Mouse (Mus musculus): ENCODE data around the gene Dnajc2. TPM values are rescaled to one million over a fixed set of nuclear protein-coding genes. Genes with fewer than 3 reads are reported as not detected.
"Not testable (repeated sequence)": the region's sequence is repeated elsewhere in the genome, so short reads cannot be mapped to it uniquely, and the experiment has no call there.

Dnajc2 gene
- polyA plus RNA-seq, 1 experiment from 2014 or later = 81.0 TPM

GRCm38 (mm10) chr5:21718546-21718945 is 66.5 kb downstream of the Dnajc2 start:
- 79% methylated on average over 5 of the region's 5 CpGs for WGBS
- Histone ChIP-seq H3K27me3 (no peaks in the 10 kb centered on the region), H3K4me1 (no peaks in the 10 kb centered on the region), H3K27ac (no peak overlapping the region), H3K9ac (no peak overlapping the region), H3K4me3 (no peak overlapping the region), H3K36me3 (no peaks in the 10 kb centered on the region), H3K4me2 (replicated peaks) (no peak overlapping the region), H3K9me3 (replicated peaks) (no peaks in the 10 kb centered on the region)
- ATAC-seq (ENCODE audit: low FRiP score) = no peak

GRCm38 (mm10) chr5:21717165-21717715 is 67.8 kb downstream of the Dnajc2 start:
- no peak overlapping the region for H3K4me2 ChIP-seq (replicated peaks)
- H3K9ac ChIP-seq = no peak overlapping the region
- 89% methylated on average over 10 of the region's 10 CpGs for WGBS
- no peak for ATAC-seq (ENCODE audit: low FRiP score)
- no peaks in the 10 kb centered on the region for H3K27me3 ChIP-seq
- H3K4me1 ChIP-seq = no peaks in the 10 kb centered on the region
- no peak overlapping the region for H3K27ac ChIP-seq
- no peaks in the 10 kb centered on the region for H3K36me3 ChIP-seq
- H3K4me3 ChIP-seq = no peak overlapping the region
- H3K9me3 ChIP-seq (replicated peaks) = no peaks in the 10 kb centered on the region

DNA sequence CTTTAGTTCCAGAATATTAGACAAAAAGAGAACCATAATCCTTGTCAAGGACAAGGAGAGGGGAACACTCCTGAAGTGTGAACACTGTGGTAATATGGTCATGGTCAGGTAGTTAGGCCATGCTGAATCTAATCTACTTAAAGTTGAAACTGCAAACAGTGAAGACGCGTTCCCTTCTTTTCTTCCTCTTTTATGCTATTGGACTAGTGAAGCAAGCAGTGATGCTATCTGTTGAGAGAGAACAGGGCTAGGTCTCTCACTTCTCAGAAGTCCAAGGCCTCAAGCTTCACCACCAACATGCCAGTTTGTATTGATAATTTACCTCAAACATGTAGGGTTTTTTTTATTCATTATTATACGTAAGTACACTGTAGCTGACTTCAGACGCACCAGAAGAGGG is 70.6 kb downstream of the Dnajc2 start:
- no peak for ATAC-seq (ENCODE audit: low FRiP score)
- Histone ChIP-seq H3K27me3 (no peaks in the 10 kb centered on the region), H3K27ac (no peak overlapping the region), H3K36me3 (no peaks in the 10 kb centered on the region), H3K4me2 (replicated peaks) (no peak overlapping the region), H3K9me3 (replicated peaks) (no peaks in the 10 kb centered on the region), H3K4me1 (no peaks in the 10 kb centered on the region), H3K9ac (no peak overlapping the region), H3K4me3 (no peak overlapping the region)
- WGBS = 90% methylated on average over 4 of the region's 4 CpGs

DNA sequence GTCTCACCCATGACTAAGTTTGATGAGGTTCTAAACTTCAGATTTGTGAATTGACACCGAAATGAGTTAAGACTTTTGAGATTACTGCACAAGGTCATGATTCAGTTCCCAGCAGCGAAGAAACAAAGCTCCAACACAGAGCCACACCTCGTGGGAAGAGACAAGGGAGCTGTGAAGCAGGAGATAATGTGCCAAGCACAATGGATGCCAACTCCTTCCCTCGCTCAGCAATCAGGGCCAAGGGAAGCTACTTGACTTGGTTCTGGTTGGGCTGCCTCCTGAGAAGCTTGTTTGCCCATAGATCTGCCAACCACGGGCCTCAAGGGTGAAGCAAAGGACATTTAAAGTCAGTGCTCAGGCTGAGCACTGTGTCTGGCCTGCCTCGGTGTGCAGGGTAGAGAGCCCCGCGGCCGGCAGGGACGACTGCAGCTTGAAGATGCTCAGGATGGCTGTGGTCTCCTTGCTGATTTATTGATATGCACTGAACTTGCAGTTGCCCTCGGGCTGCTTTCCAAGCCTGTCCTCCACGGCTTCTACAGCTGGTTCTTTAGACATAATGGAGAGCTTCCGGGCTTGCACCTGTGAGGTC is 72.8 kb downstream of the Dnajc2 start:
- no peak overlapping the region for H3K9ac ChIP-seq
- no peak for ATAC-seq (ENCODE audit: low FRiP score)
- no peaks in the 10 kb centered on the region for H3K9me3 ChIP-seq (replicated peaks)
- H3K27ac ChIP-seq = no peak overlapping the region
- no peaks in the 10 kb centered on the region for H3K27me3 ChIP-seq
- H3K4me3 ChIP-seq = no peak overlapping the region
- H3K4me1 ChIP-seq = no peaks in the 10 kb centered on the region
- H3K4me2 ChIP-seq (replicated peaks) = no peak overlapping the region
- WGBS = 78% methylated on average over 13 of the region's 13 CpGs
- H3K36me3 ChIP-seq = no peaks in the 10 kb centered on the region

DNA sequence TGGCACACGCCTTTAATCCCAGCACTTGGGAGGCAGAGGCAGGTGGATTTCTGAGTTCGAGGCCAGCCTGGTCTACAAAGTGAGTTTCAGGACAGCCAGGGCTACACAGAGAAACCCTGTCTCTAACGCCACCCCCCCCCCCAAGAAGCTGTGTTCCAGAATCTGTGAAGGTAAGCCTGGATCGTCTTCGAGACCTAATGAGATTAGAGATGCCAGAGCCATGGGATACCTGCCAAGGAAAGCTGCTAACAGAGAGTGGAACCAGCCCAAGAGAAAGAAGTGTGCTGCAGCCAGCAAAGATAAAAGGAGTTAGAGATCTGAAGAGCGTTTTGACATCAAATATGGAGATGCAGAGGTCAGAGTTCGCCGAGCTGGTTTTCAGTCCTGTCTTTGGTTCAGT is 77.0 kb downstream of the Dnajc2 start:
- not testable (repeated sequence) for H3K27ac ChIP-seq; H3K4me1 ChIP-seq; H3K9me3 ChIP-seq (replicated peaks); H3K27me3 ChIP-seq; H3K36me3 ChIP-seq; H3K4me3 ChIP-seq; H3K9ac ChIP-seq; ATAC-seq (ENCODE audit: low FRiP score); H3K4me2 ChIP-seq (replicated peaks)
- WGBS = 93% methylated on average over 8 of the region's 8 CpGs

Other genes starting within 250 kb of the Dnajc2 start
- 42.3 and 53.1 TPM in 2 replicates for gene Lrrc17, start 241.7 kb downstream of the Dnajc2 start, polyA plus RNA-seq (2016; fragmentation: Nextera tagmentation; extraction: Ambion mirVana)
- 0.33 and 0.44 TPM in 2 replicates for gene Fbxl13, start 139.6 kb downstream of the Dnajc2 start, polyA plus RNA-seq (2016; fragmentation: Nextera tagmentation; extraction: Ambion mirVana)
- 63.5 and 67.5 TPM in 2 replicates for gene Armc10, start 139.4 kb downstream of the Dnajc2 start, polyA plus RNA-seq (2016; fragmentation: Nextera tagmentation; extraction: Ambion mirVana)
- gene Napepld, start 83.9 kb downstream of the Dnajc2 start, polyA plus RNA-seq (2016; fragmentation: Nextera tagmentation; extraction: Ambion mirVana) = 4.9 and 5.2 TPM in 2 replicates
- 85.9 and 90.0 TPM in 2 replicates for gene Pmpcb, start 48.1 kb downstream of the Dnajc2 start, polyA plus RNA-seq (2016; fragmentation: Nextera tagmentation; extraction: Ambion mirVana)
- 193 and 205 TPM in 2 replicates for gene Psmc2, start within 50 bp of the Dnajc2 start, polyA plus RNA-seq (2016; fragmentation: Nextera tagmentation; extraction: Ambion mirVana)
- not detected in 2 replicates for gene Slc26a5, start 80.4 kb upstream of the Dnajc2 start, polyA plus RNA-seq (2016; fragmentation: Nextera tagmentation; extraction: Ambion mirVana)